Mouse (Mus musculus) kidney, postnatal 0 days (tissue): Measurements from ENCODE around the gene Anp32b. TPM values are rescaled to one million over a fixed set of nuclear protein-coding genes. Genes with fewer than 3 reads are reported as not detected.

ENCODE experiments used
- ATAC-seq: fragments of 200-750 bp; cut with Nextera tagmentation; replicated peaks from 2 replicates; pipeline ENCODE4 v1.8.0; 2017; ENCODE audit warnings: low read depth, moderate number of reproducible peaks, moderate TSS enrichment, moderate library complexity; ENCODE audit not compliant: low FRiP score
- DNase-seq: peaks from one replicate; pipeline ENCODE4 v3.0.0-alpha.2; 2016; ENCODE audit warnings: low spot score
- H3K27ac ChIP-seq: fragments of 300-500 bp; sonication (generic); 2 replicates; pipeline ENCODE4 v1.5.1; 2014; ENCODE audit warnings: mild to moderate bottlenecking
- H3K27me3 ChIP-seq: fragments of 300-500 bp; sonication (generic); 2 replicates; pipeline ENCODE4 v1.6.1; 2014; ENCODE audit warnings: low read length, mixed read lengths; ENCODE audit not compliant: insufficient read depth
- H3K36me3 ChIP-seq: fragments of 300-500 bp; sonication (generic); 2 replicates; pipeline ENCODE4 v1.6.1; 2014; ENCODE audit warnings: low read length, mixed read lengths; ENCODE audit not compliant: insufficient read depth
- H3K4me1 ChIP-seq: fragments of 300-500 bp; sonication (generic); replicated peaks from 2 replicates; pipeline ENCODE4 v1.6.1; 2014; ENCODE audit warnings: antibody characterized with exemption, low read length, mixed read lengths; ENCODE audit not compliant: insufficient read depth
- H3K4me2 ChIP-seq: fragments of 300-500 bp; sonication (generic); 2 replicates; pipeline ENCODE4 v1.6.1; 2014; ENCODE audit warnings: mild to moderate bottlenecking, low read length, moderate library complexity, mixed read lengths
- H3K4me3 ChIP-seq: fragments of 300-500 bp; sonication (generic); replicated peaks from 2 replicates; pipeline ENCODE4 v1.5.1; 2014; ENCODE audit warnings: low read depth, low read length
- H3K9ac ChIP-seq: fragments of 300-500 bp; sonication (generic); 2 replicates; pipeline ENCODE4 v1.6.1; 2014; ENCODE audit warnings: low read depth, low read length
- H3K9me3 ChIP-seq: fragments of 300-500 bp; sonication (generic); replicated peaks from 2 replicates; pipeline ENCODE4 v1.6.1; 2016; ENCODE audit warnings: low read length, inconsistent platforms, mixed read lengths
- CTCF ChIP-seq: IDR thresholded peaks from 2 replicates; pipeline ENCODE4 v1.5.1; 2016; ENCODE audit warnings: antibody characterized with exemption, low read depth, mild to moderate bottlenecking, moderate library complexity
- WGBS: fragments of 180-500 bp; shearing (Covaris S2); extraction: QIAGEN DNeasy Blood & Tissue Kit; methylation state at CpG from one replicate; pipeline ENCODE4 v1.1.7; 2014; 5-methylcytosine and 5-hydroxymethylcytosine counted together
- polyA plus RNA-seq: library from polyadenylated mRNA; unstranded; fragments of >200 nt; fragmentation: Nextera tagmentation; extraction: Ambion mirVana; gene quantifications from 2 replicates; pipeline ENCODE4 v1.2.1, GENCODE M21; 2015

Gene Anp32b
- polyA plus RNA-seq, 1 experiment from 2014 or later: 198 TPM

DNA sequence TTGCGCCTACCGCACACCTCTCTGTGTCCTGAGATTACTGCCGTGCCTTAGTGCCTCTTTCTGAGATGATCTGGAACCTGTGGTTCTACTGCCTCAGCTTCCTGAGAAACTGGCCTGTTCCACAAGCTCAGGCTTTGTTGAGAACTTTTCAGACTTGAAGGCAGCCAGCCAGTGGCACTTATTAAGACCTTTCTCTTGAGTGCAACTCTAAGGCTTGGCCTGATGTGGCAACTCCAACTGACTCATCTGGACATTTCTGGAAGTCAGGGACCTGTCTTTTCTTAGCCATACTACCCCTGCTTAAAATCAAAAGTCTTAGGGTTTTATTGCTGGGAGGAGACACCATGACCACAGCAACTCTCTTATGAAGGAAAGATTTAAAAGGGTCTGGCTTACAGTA lies 6.5 kb downstream of the Anp32b start:
- ATAC-seq (no peak), DNase-seq (no peak)
- peaks cover 12% of the 10 kb centered on the region; the same call in 1 of the 2 replicates for H3K36me3 ChIP-seq
- no peak for TF ChIP-seq CTCF
- H3K9ac ChIP-seq: no peak overlapping the region
- H3K4me3 ChIP-seq: no peak overlapping the region
- H3K27me3 ChIP-seq: no peaks in the 10 kb centered on the region
- H3K4me1 ChIP-seq: peaks cover 34% of the 10 kb centered on the region
- no peaks in the 10 kb centered on the region for H3K9me3 ChIP-seq
- H3K27ac ChIP-seq: no peak overlapping the region
- 98% methylated on average over 3 of the region's 3 CpGs for WGBS
- H3K4me2 ChIP-seq: no peak overlapping the region

DNA sequence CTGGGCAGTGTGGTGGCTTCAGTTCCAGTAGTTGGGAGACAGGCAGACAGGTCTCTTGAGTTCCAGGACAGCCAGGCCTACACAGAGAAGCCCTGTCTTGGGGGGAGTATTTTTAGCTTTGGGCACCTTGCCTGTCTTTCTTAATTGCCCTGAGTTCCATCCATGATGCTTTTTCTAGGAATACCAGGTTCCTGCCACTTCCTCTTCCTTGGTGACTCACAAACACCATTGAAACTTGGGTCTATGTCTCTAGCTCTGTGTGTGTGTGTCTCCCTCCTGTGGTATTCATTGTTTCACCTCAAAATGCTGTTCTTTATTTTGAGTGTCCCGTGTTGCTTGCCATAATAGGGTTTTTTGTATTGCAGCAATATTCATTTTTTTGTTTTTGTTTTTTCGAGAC lies 7.7 kb downstream of the Anp32b start:
- Histone ChIP-seq H3K36me3 (peaks cover 24% of the 10 kb centered on the region), H3K9ac (no peak overlapping the region), H3K4me2 (no peak overlapping the region), H3K27ac (no peak overlapping the region), H3K27me3 (no peaks in the 10 kb centered on the region), H3K4me1 (peaks cover 24% of the 10 kb centered on the region), H3K9me3 (no peaks in the 10 kb centered on the region), H3K4me3 (no peak overlapping the region)
- no peak for ATAC-seq
- TF ChIP-seq CTCF: peak; percentile 30; the same call in 1 of the 2 replicates
- WGBS: 84% methylated on average over 2 of the region's 2 CpGs
- DNase-seq: no peak

DNA sequence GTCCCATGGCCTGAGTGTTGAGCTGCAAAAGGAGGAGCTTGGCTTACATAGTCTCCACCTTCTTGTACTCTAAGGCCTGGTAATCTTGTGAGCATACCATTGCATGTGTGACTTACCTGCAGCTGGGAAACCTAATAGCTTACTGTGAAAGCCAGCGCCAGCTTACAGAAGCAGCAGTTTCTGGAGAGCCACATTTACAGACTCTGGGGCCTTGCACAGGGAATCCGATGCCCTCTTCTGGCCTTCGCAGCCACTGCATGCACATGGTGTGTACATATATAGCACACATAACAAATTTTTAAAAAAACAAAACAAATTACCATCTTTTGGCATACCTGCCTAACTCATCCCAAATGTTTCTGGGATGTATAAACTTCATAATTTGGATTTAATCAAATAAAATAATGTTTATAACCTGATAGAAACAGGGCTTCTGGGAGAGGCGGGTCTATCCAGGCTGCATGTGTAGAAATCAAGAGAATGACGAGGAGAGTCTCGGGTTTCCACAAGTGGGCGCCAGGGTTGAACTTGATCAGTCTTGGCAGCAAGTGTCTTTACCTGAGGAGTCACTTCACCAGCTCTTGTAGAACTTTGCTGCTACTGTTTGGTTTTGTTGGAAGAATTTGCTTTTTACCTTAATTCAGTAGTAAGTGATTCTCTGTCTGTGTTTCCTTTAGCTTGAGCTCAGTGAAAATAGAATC lies 12.6 kb downstream of the Anp32b start:
- WGBS: 73% methylated on average over 7 of the region's 7 CpGs
- no peak overlapping the region for H3K4me2 ChIP-seq
- no peaks in the 10 kb centered on the region for H3K27me3 ChIP-seq
- peaks cover 56% of the 10 kb centered on the region for H3K36me3 ChIP-seq
- DNase-seq: peak; percentile 60
- ATAC-seq: peak; percentile 57; the same call in 1 of the 2 replicates
- no peak overlapping the region for H3K27ac ChIP-seq
- H3K4me1 ChIP-seq: no peaks in the 10 kb centered on the region
- H3K4me3 ChIP-seq: no peak overlapping the region
- H3K9ac ChIP-seq: no peak overlapping the region
- H3K9me3 ChIP-seq: no peaks in the 10 kb centered on the region
- peak; percentile 72 for TF ChIP-seq CTCF

DNA sequence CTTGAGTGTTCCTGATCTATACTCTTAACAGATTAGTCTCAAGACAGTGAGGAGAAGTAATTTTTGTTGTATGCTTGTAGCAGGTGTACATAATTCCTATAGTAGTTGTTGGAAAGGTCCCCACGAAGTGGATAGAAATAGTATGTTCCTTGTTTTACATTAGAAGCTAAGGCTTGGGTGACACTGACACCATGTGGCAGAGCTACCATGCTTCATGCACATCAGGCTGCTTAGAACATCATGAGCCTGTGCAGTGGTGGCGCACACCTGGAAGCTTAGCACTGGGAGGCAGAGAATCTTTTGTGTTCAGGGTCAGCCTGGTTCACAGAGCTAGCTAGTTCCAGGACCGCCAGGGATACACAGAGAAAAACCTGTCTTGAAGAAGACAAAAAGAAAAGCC lies 15.0 kb downstream of the Anp32b start:
- ATAC-seq (no peak), DNase-seq (no peak)
- Histone ChIP-seq H3K4me3 (no peak overlapping the region), H3K27me3 (no peaks in the 10 kb centered on the region), H3K36me3 (peaks cover 75% of the 10 kb centered on the region), H3K4me1 (no peaks in the 10 kb centered on the region), H3K27ac (no peak overlapping the region), H3K9me3 (no peaks in the 10 kb centered on the region), H3K9ac (no peak overlapping the region), H3K4me2 (no peak overlapping the region)
- TF ChIP-seq CTCF: peak; percentile 43; the same call in 1 of the 2 replicates
- 80% methylated on average over 3 of the region's 3 CpGs for WGBS

DNA sequence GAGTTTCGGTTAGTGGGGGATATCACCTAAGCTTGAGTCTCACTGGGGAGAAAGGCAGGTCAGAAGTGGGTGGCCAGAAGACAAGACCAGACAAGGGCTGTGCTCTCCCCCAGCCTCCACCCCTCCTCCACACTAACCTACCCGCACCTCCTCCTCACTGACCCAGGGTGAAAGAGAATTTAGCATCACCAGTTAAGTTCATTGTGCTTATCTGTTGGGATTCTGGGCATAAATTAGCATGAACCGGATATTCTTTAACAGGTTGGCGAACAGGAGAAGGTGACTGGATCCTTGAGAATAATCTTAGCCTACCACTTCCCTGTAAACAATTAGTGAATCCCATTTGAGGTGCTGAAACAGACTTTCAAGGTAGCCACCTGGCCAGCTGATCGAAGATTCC lies 24.4 kb downstream of the Anp32b start:
- no peak overlapping the region for H3K4me3 ChIP-seq
- no peak for ATAC-seq
- peaks cover 43% of the 10 kb centered on the region for H3K36me3 ChIP-seq
- H3K9me3 ChIP-seq: no peaks in the 10 kb centered on the region
- TF ChIP-seq CTCF: no peak
- H3K27me3 ChIP-seq: no peaks in the 10 kb centered on the region
- no peak overlapping the region for H3K9ac ChIP-seq
- 89% methylated on average over 5 of the region's 5 CpGs for WGBS
- no peak overlapping the region for H3K4me2 ChIP-seq
- no peaks in the 10 kb centered on the region for H3K4me1 ChIP-seq
- DNase-seq: no peak
- H3K27ac ChIP-seq: no peak overlapping the region

DNA sequence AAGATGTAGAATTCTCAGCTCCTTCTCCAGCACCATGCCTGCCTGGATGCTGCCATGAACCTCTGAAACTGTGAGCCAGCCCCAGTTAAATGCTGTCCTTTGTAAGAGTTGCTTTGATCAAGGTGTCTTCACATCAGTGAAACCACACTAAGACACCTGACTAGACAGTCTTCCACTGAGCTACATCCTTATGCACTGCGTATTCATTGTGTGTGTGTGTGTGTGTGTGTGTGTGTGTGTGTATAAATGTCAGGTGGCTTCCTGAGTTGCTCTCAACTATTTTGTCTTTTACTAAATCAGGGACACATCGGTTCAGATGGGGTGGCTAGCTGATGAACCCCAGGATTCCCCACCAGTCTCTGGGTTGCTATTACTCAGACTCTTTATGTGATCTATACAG lies 28.4 kb downstream of the Anp32b start:
- Histone ChIP-seq H3K9me3 (no peaks in the 10 kb centered on the region), H3K27me3 (no peaks in the 10 kb centered on the region), H3K4me3 (no peak overlapping the region), H3K4me2 (no peak overlapping the region), H3K9ac (no peak overlapping the region), H3K27ac (no peak overlapping the region), H3K36me3 (peaks cover 14% of the 10 kb centered on the region; the same call in 1 of the 2 replicates), H3K4me1 (no peaks in the 10 kb centered on the region)
- ATAC-seq: no peak
- DNase-seq: no peak
- TF ChIP-seq CTCF: no peak
- WGBS: 97% methylated on average over 2 of the region's 2 CpGs
